Mouse (Mus musculus) heart, embryonic 13.5 days (tissue): ENCODE data around the gene Otulinl. TPM values are rescaled to one million over a fixed set of nuclear protein-coding genes. Genes with fewer than 3 reads are reported as not detected.

Experiments used
- ATAC-seq: fragments of 200-750 bp; cut with Nextera tagmentation; 2 replicates; pipeline ENCODE4 v1.8.0; 2017; ENCODE audit warnings: moderate TSS enrichment; ENCODE audit not compliant: insufficient number of reproducible peaks, low FRiP score, low TSS enrichment; ENCODE audit errors: extremely low read depth
- H3K27ac ChIP-seq: fragments of 300-500 bp; sonication (generic); replicated peaks from 2 replicates; pipeline ENCODE4 v1.5.1; 2015; ENCODE audit warnings: moderate library complexity, mild to moderate bottlenecking, inconsistent platforms
- H3K27me3 ChIP-seq: fragments of 300-500 bp; sonication (generic); replicated peaks from 2 replicates; pipeline ENCODE4 v1.6.1; 2015; ENCODE audit warnings: mild to moderate bottlenecking, inconsistent platforms
- H3K36me3 ChIP-seq: fragments of 300-500 bp; sonication (generic); 2 replicates; pipeline ENCODE4 v1.6.1; 2015; ENCODE audit warnings: mild to moderate bottlenecking, inconsistent platforms
- H3K4me1 ChIP-seq: fragments of 300-500 bp; sonication (generic); 2 replicates; pipeline ENCODE4 v1.6.1; 2015; ENCODE audit warnings: inconsistent platforms
- H3K4me2 ChIP-seq: fragments of 300-500 bp; sonication (generic); 2 replicates; pipeline ENCODE4 v1.6.1; 2015; ENCODE audit warnings: inconsistent platforms, mild to moderate bottlenecking, moderate library complexity
- H3K4me3 ChIP-seq: fragments of 300-500 bp; sonication (generic); 2 replicates; pipeline ENCODE4 v1.5.1; 2015; ENCODE audit warnings: moderate library complexity, mild to moderate bottlenecking, inconsistent platforms
- H3K9ac ChIP-seq: fragments of 300-500 bp; sonication (generic); 2 replicates; pipeline ENCODE4 v1.6.1; 2015; ENCODE audit warnings: inconsistent platforms, mild to moderate bottlenecking, moderate library complexity
- H3K9me3 ChIP-seq: fragments of 300-500 bp; sonication (generic); 2 replicates; pipeline ENCODE4 v1.6.1; 2016; ENCODE audit warnings: inconsistent platforms
- WGBS: fragments of 180-500 bp; shearing (Covaris S2); methylation state at CpG from one replicate; pipeline ENCODE4 v1.1.7; 2015; ENCODE audit warnings: mixed read lengths; 5-methylcytosine and 5-hydroxymethylcytosine counted together
- polyA plus RNA-seq: library from polyadenylated mRNA; unstranded; fragments of >200 nt; fragmentation: Nextera tagmentation; extraction: Ambion mirVana; gene quantifications from 2 replicates; pipeline ENCODE4 v1.2.1, GENCODE M21; 2015

The Otulinl gene
- polyA plus RNA-seq, 1 experiment from 2014 or later: 4.1 TPM

DNA sequence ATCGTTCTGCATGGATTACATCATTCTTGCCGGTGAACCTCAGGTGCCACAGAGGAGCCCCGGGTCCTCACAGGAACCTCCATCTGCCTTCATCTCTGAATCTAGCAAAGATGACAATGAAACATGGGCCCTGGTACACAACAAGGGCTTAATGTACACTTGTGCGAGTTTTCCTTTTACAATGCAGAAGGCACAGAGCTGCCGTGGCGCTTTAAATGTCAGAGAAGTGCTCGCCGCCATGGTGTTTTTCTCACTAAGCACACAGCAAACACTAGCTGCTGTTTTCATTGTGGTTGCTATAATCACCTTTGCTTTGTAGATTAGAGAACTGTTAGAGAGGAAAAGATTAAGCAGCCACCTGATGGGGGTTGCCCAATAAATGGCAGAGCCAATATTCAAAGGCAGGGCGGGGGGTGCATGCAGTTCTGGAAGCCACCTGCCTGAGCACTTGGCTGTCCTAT is 13.3 kb downstream of the Otulinl start:
- H3K27me3 ChIP-seq: no peaks in the 10 kb centered on the region
- peaks cover 5% of the 10 kb centered on the region; the same call in 1 of the 2 replicates for H3K4me1 ChIP-seq
- no peak overlapping the region for H3K4me3 ChIP-seq
- 82% methylated on average over 9 of the region's 9 CpGs for WGBS
- no peak for ATAC-seq
- no peak overlapping the region for H3K9ac ChIP-seq
- no peaks in the 10 kb centered on the region for H3K9me3 ChIP-seq
- H3K36me3 ChIP-seq: no peaks in the 10 kb centered on the region
- H3K4me2 ChIP-seq: no peak overlapping the region
- H3K27ac ChIP-seq: no peak overlapping the region

GRCm38 (mm10) chr15:27666911-27667539 is 14.4 kb downstream of the Otulinl start:
- Histone ChIP-seq H3K9me3 (no peaks in the 10 kb centered on the region), H3K9ac (no peak overlapping the region), H3K4me3 (no peak overlapping the region), H3K4me1 (peaks cover 5% of the 10 kb centered on the region; the same call in 1 of the 2 replicates), H3K27ac (no peak overlapping the region), H3K27me3 (no peaks in the 10 kb centered on the region), H3K4me2 (no peak overlapping the region), H3K36me3 (no peaks in the 10 kb centered on the region)
- ATAC-seq: no peak
- 41% methylated on average over 9 of the region's 9 CpGs for WGBS

DNA sequence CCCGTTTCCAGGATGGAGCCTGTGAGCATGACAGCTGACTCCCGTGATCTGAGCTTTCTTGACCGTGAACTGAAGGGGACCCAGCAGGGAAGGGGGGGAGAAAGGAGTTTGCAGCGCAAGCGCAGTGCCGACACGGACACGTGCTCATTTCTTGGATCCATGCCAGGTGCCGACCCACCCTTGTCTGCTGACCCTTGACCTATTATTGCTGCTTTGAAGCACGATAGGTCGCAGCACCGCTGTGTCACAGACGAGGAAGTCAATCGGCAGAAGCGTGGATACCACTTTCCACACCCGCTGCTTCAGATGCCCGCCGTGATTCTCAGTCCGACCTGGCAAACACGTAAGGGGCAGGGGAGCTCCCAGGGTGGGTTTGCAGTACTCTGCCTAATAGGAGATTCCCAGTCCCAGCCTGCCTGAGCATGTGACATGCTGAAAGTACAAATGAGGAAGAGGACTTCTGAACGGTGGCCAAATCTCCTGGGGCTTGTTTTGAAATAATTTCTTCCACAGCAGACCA is 15.9 kb downstream of the Otulinl start:
- H3K27ac ChIP-seq: no peak overlapping the region
- 56% methylated on average over 21 of the region's 21 CpGs for WGBS
- ATAC-seq: no peak
- H3K4me1 ChIP-seq: peaks cover 5% of the 10 kb centered on the region; the same call in 1 of the 2 replicates
- no peaks in the 10 kb centered on the region for H3K27me3 ChIP-seq
- no peaks in the 10 kb centered on the region for H3K36me3 ChIP-seq
- H3K4me2 ChIP-seq: peak overlapping the region; percentile 46
- no peak overlapping the region for H3K9ac ChIP-seq
- no peak overlapping the region for H3K4me3 ChIP-seq
- H3K9me3 ChIP-seq: no peaks in the 10 kb centered on the region

DNA sequence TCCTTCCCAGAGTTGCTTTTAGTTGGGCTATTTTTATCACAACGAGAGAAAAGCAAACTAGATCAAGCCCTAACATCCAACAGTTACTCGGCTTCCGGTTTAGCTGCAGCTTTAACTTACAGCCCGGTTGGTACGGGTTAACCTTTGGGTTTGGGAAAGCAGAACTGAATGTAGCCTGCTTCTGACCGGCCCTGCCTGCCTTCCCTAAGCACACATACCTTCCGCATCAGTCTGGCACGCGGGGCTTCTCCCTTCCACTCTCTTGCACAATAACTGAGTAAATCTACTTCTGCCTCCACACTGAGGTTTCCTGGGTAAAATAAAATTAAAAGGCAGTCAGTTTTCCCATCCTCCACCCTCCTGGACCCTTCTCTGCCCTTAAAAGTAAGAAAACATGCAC is 17.3 kb downstream of the Otulinl start:
- Histone ChIP-seq H3K4me3 (no peak overlapping the region), H3K27me3 (no peaks in the 10 kb centered on the region), H3K9me3 (no peaks in the 10 kb centered on the region), H3K9ac (no peak overlapping the region), H3K4me2 (no peak overlapping the region), H3K36me3 (no peaks in the 10 kb centered on the region), H3K4me1 (peaks cover 8% of the 10 kb centered on the region), H3K27ac (no peak overlapping the region)
- ATAC-seq: no peak
- WGBS: 81% methylated on average over 9 of the region's 9 CpGs

DNA sequence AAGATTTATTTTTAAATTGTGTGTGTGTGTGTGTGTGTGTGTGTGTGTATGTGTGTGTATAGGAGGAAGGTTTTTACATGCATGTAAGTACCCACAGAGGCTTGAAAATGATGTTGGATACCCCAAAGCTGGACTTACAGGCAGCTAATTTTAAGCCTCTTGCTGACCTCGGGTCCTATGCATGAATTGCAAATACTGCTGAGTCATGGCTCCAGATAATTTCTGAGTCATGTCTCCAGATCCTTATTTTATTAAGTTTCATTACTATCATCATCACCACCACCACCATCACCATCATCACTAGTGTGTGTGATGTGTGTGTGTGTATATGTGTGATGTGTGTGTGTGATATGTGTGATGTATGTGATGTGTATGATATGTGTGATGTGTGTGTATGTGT is 18.7 kb downstream of the Otulinl start:
- ATAC-seq: no peak
- Histone ChIP-seq H3K36me3 (no peaks in the 10 kb centered on the region), H3K27me3 (no peaks in the 10 kb centered on the region), H3K9ac (no peak overlapping the region), H3K9me3 (no peaks in the 10 kb centered on the region), H3K4me1 (peaks cover 8% of the 10 kb centered on the region), H3K27ac (no peak overlapping the region), H3K4me2 (no peak overlapping the region), H3K4me3 (no peak overlapping the region)
- WGBS: 40% methylated on average over 1 of the region's 1 CpGs

DNA sequence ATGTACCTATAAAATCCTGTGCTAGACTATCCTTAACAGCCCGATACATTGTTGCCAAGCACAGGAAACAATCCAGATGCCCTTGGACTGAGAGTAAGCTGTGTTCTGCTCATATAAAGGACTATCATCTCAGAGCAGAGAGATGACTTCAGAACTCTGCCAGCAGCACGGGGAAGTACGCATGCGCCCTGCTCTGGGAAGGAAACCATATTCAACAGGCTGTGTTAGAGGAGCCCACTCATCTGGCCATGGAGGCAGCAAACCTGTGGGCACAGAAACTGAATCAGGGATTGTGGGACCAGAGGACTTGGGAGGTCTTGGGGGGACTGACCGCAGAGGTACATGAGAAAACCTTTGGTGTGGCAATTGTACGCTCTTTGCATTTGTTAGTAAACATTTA is 19.7 kb downstream of the Otulinl start:
- Histone ChIP-seq H3K4me2 (no peak overlapping the region), H3K9ac (no peak overlapping the region), H3K27ac (no peak overlapping the region), H3K9me3 (no peaks in the 10 kb centered on the region), H3K4me3 (no peak overlapping the region), H3K4me1 (peaks cover 8% of the 10 kb centered on the region), H3K36me3 (no peaks in the 10 kb centered on the region), H3K27me3 (no peaks in the 10 kb centered on the region)
- WGBS: 79% methylated on average over 6 of the region's 6 CpGs
- ATAC-seq: no peak

- no peak overlapping the region for H3K4me3 ChIP-seq
- H3K27me3 ChIP-seq: no peaks in the 10 kb centered on the region
- H3K27ac ChIP-seq: no peak overlapping the region
- no peaks in the 10 kb centered on the region for H3K36me3 ChIP-seq
- no peak overlapping the region for H3K9ac ChIP-seq
- no peaks in the 10 kb centered on the region for H3K9me3 ChIP-seq
- WGBS: 26% methylated on average over 17 of the region's 17 CpGs
- ATAC-seq: no peak
- peak overlapping the region; percentile 38; the same call in 1 of the 2 replicates for H3K4me2 ChIP-seq
- peaks cover 3% of the 10 kb centered on the region; the same call in 1 of the 2 replicates for H3K4me1 ChIP-seq
These were observed 21.7 kb downstream of the Otulinl start for GRCm38 (mm10) chr15:27659592-27660244.

DNA sequence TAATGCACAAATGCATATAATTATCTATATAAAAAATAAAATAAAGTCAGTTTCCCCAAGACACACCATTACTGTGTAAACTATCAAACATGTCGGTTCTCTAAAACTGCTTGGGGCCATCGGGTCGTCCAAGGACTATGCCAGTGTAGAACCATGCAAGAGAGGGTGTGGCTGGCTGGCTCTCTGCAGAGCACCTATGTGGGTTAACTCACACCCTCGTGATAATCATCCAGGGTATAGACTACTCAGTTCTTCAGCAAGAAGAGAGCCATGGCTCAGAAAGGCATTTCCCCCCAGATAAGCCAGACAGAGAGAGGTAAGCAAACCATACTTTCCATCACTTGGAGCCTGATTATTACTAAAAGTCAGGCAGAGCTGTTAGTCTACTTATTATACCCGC is 22.2 kb downstream of the Otulinl start:
- Histone ChIP-seq H3K4me1 (peaks cover 3% of the 10 kb centered on the region; the same call in 1 of the 2 replicates), H3K9me3 (no peaks in the 10 kb centered on the region), H3K4me3 (no peak overlapping the region), H3K9ac (no peak overlapping the region), H3K36me3 (no peaks in the 10 kb centered on the region), H3K27ac (no peak overlapping the region), H3K27me3 (no peaks in the 10 kb centered on the region; the same call in 1 of the 2 replicates), H3K4me2 (no peak overlapping the region)
- 78% methylated on average over 5 of the region's 5 CpGs for WGBS
- no peak for ATAC-seq

GRCm38 (mm10) chr15:27658356-27658755 is 23.0 kb downstream of the Otulinl start:
- Histone ChIP-seq H3K27me3 (no peaks in the 10 kb centered on the region; the same call in 1 of the 2 replicates), H3K4me3 (no peak overlapping the region), H3K9ac (no peak overlapping the region), H3K36me3 (no peaks in the 10 kb centered on the region), H3K4me2 (no peak overlapping the region), H3K9me3 (no peaks in the 10 kb centered on the region), H3K4me1 (peaks cover 3% of the 10 kb centered on the region; the same call in 1 of the 2 replicates), H3K27ac (no peak overlapping the region)
- no peak for ATAC-seq
- 87% methylated on average over 4 of the region's 4 CpGs for WGBS

DNA sequence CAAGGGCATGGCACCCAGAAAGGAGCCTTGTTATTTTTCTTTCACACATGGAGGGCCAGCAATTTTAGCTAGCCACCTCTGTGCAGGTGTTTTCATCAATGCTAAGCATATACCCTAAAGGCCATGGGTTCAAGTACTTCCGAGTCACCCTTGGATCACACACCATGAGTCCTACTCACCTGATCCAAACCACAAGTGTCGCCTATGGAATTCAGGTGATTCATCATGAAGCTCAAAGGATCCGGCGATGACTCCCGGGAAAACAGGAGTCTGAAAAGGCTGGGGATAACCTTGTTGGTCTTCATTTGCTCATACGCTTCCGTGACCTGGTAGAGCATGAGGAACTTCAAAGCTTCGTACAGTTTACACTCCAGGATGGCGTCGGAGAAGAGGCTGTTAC is 23.5 kb downstream of the Otulinl start:
- 86% methylated on average over 10 of the region's 10 CpGs for WGBS

DNA sequence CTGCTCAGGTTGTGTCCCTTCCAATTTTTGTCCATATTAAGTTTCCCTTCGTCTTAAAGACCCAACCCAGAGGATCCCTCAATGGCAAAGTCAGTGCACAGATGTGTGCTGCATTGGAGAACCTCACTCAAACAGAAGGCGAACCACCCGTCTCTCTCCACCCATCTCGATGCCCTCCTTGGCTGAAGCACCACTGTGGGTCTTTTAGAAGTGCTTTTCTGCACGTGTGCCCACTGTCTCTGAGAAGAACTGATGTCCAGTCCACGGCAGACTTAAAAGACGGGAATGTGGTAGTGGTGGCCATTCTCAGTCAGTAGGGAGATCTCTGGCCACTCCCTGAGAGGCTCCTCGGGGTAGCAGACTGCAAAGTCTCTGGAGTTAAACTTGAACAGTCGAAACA is 24.8 kb downstream of the Otulinl start:
- Histone ChIP-seq H3K9ac (no peak overlapping the region), H3K36me3 (no peaks in the 10 kb centered on the region), H3K27me3 (peaks cover 3% of the 10 kb centered on the region; the same call in 1 of the 2 replicates), H3K4me3 (no peak overlapping the region), H3K4me2 (no peak overlapping the region), H3K9me3 (no peaks in the 10 kb centered on the region), H3K27ac (no peak overlapping the region), H3K4me1 (peaks cover 3% of the 10 kb centered on the region; the same call in 1 of the 2 replicates)
- 72% methylated on average over 9 of the region's 9 CpGs for WGBS
- ATAC-seq: no peak

More for the DNA sequence above, 23.5 kb downstream of the Otulinl start:
- Histone ChIP-seq H3K4me2 (no peak overlapping the region), H3K36me3 (no peaks in the 10 kb centered on the region), H3K27me3 (no peaks in the 10 kb centered on the region; the same call in 1 of the 2 replicates), H3K4me3 (no peak overlapping the region), H3K4me1 (peaks cover 3% of the 10 kb centered on the region; the same call in 1 of the 2 replicates), H3K9me3 (no peaks in the 10 kb centered on the region), H3K9ac (no peak overlapping the region), H3K27ac (no peak overlapping the region)
- no peak for ATAC-seq
